Mouse (Mus musculus) E14TG2a.4 (cell line): ENCODE data around the gene Atxn7l1.

Source experiments
- CTCF ChIP-seq: conservative IDR thresholded peaks from 2 replicates; pipeline ENCODE4 v1.5.1; 2014; ENCODE audit warnings: low read length
- NANOG ChIP-seq: IDR thresholded peaks from 2 replicates; pipeline ENCODE4 v1.6.1; 2014; ENCODE audit warnings: borderline replicate concordance, low read length, mixed read lengths
- POU5F1 ChIP-seq: IDR thresholded peaks from 2 replicates; pipeline ENCODE4 v1.6.1; 2014; ENCODE audit warnings: low read length, borderline replicate concordance

- TF ChIP-seq CTCF (no peak), POU5F1 (no peak), NANOG (no peak)
These were observed 36.5 kb upstream of the Atxn7l1 start for GRCm38 (mm10) chr12:33110894-33111471.
